Mouse (Mus musculus) stomach, postnatal 0 days (tissue): Measurements from ENCODE around the gene Adcy1.

Experiments used
- CTCF ChIP-seq: IDR thresholded peaks from 2 replicates; pipeline ENCODE4 v1.5.1; 2016; ENCODE audit warnings: antibody characterized with exemption, low read depth, mild to moderate bottlenecking, moderate library complexity
- EP300 ChIP-seq: optimal IDR thresholded peaks from 2 replicates; pipeline ENCODE3; 2016; ENCODE audit warnings: antibody characterized with exemption

DNA sequence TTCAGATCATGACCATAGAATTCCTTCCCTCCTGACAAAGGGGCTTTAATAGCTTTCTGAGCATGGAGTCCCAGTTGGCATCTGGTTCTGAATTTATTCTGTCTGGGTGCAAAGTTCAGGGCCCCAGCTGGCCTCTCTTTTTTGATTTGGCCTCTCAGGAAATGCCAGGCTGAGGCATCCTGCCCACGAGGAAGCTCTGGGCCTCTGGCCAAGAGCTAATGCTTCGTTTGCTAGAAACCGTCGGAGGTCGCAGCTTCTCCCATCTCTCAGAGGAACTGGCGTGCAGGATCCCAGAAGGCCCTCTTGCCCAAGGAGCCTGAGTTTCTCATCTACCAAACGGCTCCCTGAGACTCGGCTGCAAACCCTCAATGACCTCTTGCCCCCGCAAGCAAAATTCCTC is 147.9 kb downstream of the Adcy1 start:
- TF ChIP-seq CTCF (no peak), EP300 (no peak)
